Mouse (Mus musculus) MEL (cell line): ENCODE measurements around the gene Hps5. TPM values are rescaled to one million over a fixed set of nuclear protein-coding genes. Genes with fewer than 3 reads are reported as not detected.

Experiments used
- DNase-seq: peaks from one replicate; pipeline ENCODE4 v3.0.0; 2011; ENCODE audit warnings: low read depth, low spot score
- H3K27ac ChIP-seq: 2 replicates; pipeline ENCODE4 v1.5.1; 2012; ENCODE audit warnings: low read depth, mild to moderate bottlenecking, control low read depth, low read length, moderate library complexity; ENCODE audit not compliant: control insufficient read depth
- H3K27me3 ChIP-seq, 2 experiments: fragments of 150-350 bp in 1 of 2; sonication (generic) in 1 of 2; 2 replicates each; pipeline ENCODE4 v1.6.1; 2012; ENCODE audit warnings: low read length in 2 of 2, mild to moderate bottlenecking in 2 of 2, improper control_type of control experiment in 1 of 2, moderate library complexity in 1 of 2; ENCODE audit not compliant: insufficient read depth in 2 of 2, control insufficient read depth in 1 of 2
- H3K36me3 ChIP-seq, 2 experiments: 2 replicates each; pipeline ENCODE4 v1.6.1; 2012 to 2014; ENCODE audit warnings: low read length in 2 of 2, improper control_type of control experiment in 1 of 2, inconsistent platforms in 1 of 2, mild to moderate bottlenecking in 1 of 2; ENCODE audit not compliant: insufficient read depth in 2 of 2, control insufficient read depth in 1 of 2
- H3K4me1 ChIP-seq, 2 experiments: fragments of 150-350 bp in 1 of 2; sonication (generic) in 1 of 2; 2 replicates each; pipeline ENCODE4 v1.6.1; 2012; ENCODE audit warnings: low read length in 2 of 2, improper control_type of control experiment in 1 of 2, mild to moderate bottlenecking in 1 of 2; ENCODE audit not compliant: insufficient read depth in 2 of 2, control insufficient read depth in 1 of 2
- H3K4me3 ChIP-seq, 2 experiments: fragments of 150-350 bp in 1 of 2; sonication (generic) in 1 of 2; 2 replicates each; pipeline ENCODE4 v1.5.1; 2012; ENCODE audit warnings: low read depth in 2 of 2, low read length in 2 of 2, mild to moderate bottlenecking in 2 of 2, moderate library complexity in 2 of 2, control low read depth in 1 of 2, improper control_type of control experiment in 1 of 2; ENCODE audit not compliant: control insufficient read depth in 1 of 2, insufficient read depth in 1 of 2
- H3K79me2 ChIP-seq: 2 replicates; pipeline ENCODE4 v1.6.1; 2012; ENCODE audit warnings: mild to moderate bottlenecking, low read length, moderate library complexity; ENCODE audit not compliant: control insufficient read depth, poor library complexity, insufficient read depth
- H3K9ac ChIP-seq: 2 replicates; pipeline ENCODE4 v1.6.1; 2012; ENCODE audit warnings: low read depth, mild to moderate bottlenecking, control low read depth, low read length, moderate library complexity; ENCODE audit not compliant: control insufficient read depth, poor library complexity, severe bottlenecking
- H3K9me3 ChIP-seq: fragments of 150-350 bp; sonication (generic); replicated peaks from 2 replicates; pipeline ENCODE4 v1.6.1; 2012; ENCODE audit warnings: mild to moderate bottlenecking, low read length, improper control_type of control experiment, moderate library complexity; ENCODE audit not compliant: insufficient read depth
- BHLHE40 ChIP-seq: IDR thresholded peaks from 2 replicates; pipeline ENCODE4 v1.6.1; 2012; ENCODE audit warnings: low read depth, mild to moderate bottlenecking, inconsistent platforms, low read length, improper control_type of control experiment, borderline replicate concordance
- CHD2 ChIP-seq: IDR thresholded peaks from 2 replicates; pipeline ENCODE4 v1.6.1; 2011; ENCODE audit warnings: low read length, improper control_type of control experiment
- ELF1 ChIP-seq: IDR thresholded peaks from 2 replicates; pipeline ENCODE4 v1.6.1; 2014; ENCODE audit warnings: low read depth, mild to moderate bottlenecking, inconsistent platforms, low read length, improper control_type of control experiment, moderate library complexity
- ETS1 ChIP-seq: IDR thresholded peaks from 2 replicates; pipeline ENCODE4 v1.6.1; 2012; ENCODE audit warnings: low read depth, mild to moderate bottlenecking, inconsistent platforms, low read length, improper control_type of control experiment, moderate library complexity
- GATA1 ChIP-seq: IDR thresholded peaks from 2 replicates; pipeline ENCODE4 v1.6.1; 2011; ENCODE audit warnings: low read depth, low read length, improper control_type of control experiment
- HCFC1 ChIP-seq: IDR thresholded peaks from 2 replicates; pipeline ENCODE4 v1.6.1; 2012; ENCODE audit warnings: low read depth, mild to moderate bottlenecking, inconsistent platforms, low read length, improper control_type of control experiment, moderate library complexity
- KAT2A ChIP-seq: conservative IDR thresholded peaks from 2 replicates; pipeline ENCODE4 v1.6.1; 2012; ENCODE audit warnings: low read depth, low read length, improper control_type of control experiment, inconsistent platforms
- MAFK ChIP-seq: IDR thresholded peaks from 2 replicates; pipeline ENCODE4 v1.6.1; 2011; ENCODE audit warnings: low read depth, mild to moderate bottlenecking, low read length, improper control_type of control experiment, borderline replicate concordance
- MAX ChIP-seq: IDR thresholded peaks from 2 replicates; pipeline ENCODE4 v1.6.1; 2011; ENCODE audit warnings: low read length, improper control_type of control experiment
- MEF2A ChIP-seq: IDR thresholded peaks from 2 replicates; pipeline ENCODE4 v1.6.1; 2014; ENCODE audit warnings: low read depth, mild to moderate bottlenecking, inconsistent platforms, low read length, improper control_type of control experiment; ENCODE audit not compliant: poor library complexity, insufficient replicate concordance, severe bottlenecking; ENCODE audit errors: extremely low read depth
- MXI1 ChIP-seq: IDR thresholded peaks from 2 replicates; pipeline ENCODE4 v1.6.1; 2011; ENCODE audit warnings: mild to moderate bottlenecking, low read depth, low read length, improper control_type of control experiment
- MYB ChIP-seq: IDR thresholded peaks from 2 replicates; pipeline ENCODE4 v1.6.1; 2011; ENCODE audit warnings: mild to moderate bottlenecking, low read depth, low read length, improper control_type of control experiment
- MYC ChIP-seq: IDR thresholded peaks from 2 replicates; pipeline ENCODE4 v1.6.1; 2011; ENCODE audit warnings: low read depth, mild to moderate bottlenecking, low read length, improper control_type of control experiment, moderate library complexity
- NELFE ChIP-seq: IDR thresholded peaks from 2 replicates; pipeline ENCODE4 v1.6.1; 2011; ENCODE audit warnings: low read depth, low read length, improper control_type of control experiment
- NRF1 ChIP-seq: IDR thresholded peaks from 2 replicates; pipeline ENCODE4 v1.6.1; 2014; ENCODE audit warnings: low read depth, mild to moderate bottlenecking, inconsistent platforms, low read length, improper control_type of control experiment, moderate library complexity; ENCODE audit not compliant: poor library complexity, insufficient read depth, severe bottlenecking
- POLR2A ChIP-seq, 2 experiments: IDR thresholded peaks; 2 replicates each; pipeline ENCODE4 v1.6.1; 2011 to 2012; ENCODE audit warnings: low read length in 2 of 2, mild to moderate bottlenecking in 2 of 2, control low read depth in 1 of 2, improper control_type of control experiment in 1 of 2, low read depth in 1 of 2, moderate library complexity in 1 of 2; ENCODE audit not compliant: control insufficient read depth in 1 of 2, insufficient read depth in 1 of 2, poor library complexity in 1 of 2
- POLR2AphosphoS2 ChIP-seq: IDR thresholded peaks from 2 replicates; pipeline ENCODE4 v1.6.1; 2011; ENCODE audit warnings: low read length, improper control_type of control experiment
- RCOR1 ChIP-seq: IDR thresholded peaks from 2 replicates; pipeline ENCODE4 v1.6.1; 2012; ENCODE audit warnings: low read depth, mild to moderate bottlenecking, inconsistent platforms, low read length, improper control_type of control experiment
- SIN3A ChIP-seq: IDR thresholded peaks from 2 replicates; pipeline ENCODE4 v1.6.1; 2012; ENCODE audit warnings: low read length, improper control_type of control experiment, inconsistent platforms
- SMC3 ChIP-seq: IDR thresholded peaks from 2 replicates; pipeline ENCODE4 v1.6.1; 2011; ENCODE audit warnings: low read depth, low read length, improper control_type of control experiment
- TCF12 ChIP-seq: IDR thresholded peaks from 2 replicates; pipeline ENCODE4 v1.6.1; 2014; ENCODE audit warnings: low read depth, mild to moderate bottlenecking, inconsistent platforms, low read length, improper control_type of control experiment, moderate library complexity
- UBTF ChIP-seq: IDR thresholded peaks from 2 replicates; pipeline ENCODE4 v1.6.1; 2012; ENCODE audit warnings: low read depth, mild to moderate bottlenecking, inconsistent platforms, low read length, improper control_type of control experiment, moderate library complexity, borderline replicate concordance; ENCODE audit not compliant: insufficient read depth
- USF1 ChIP-seq: IDR thresholded peaks from 2 replicates; pipeline ENCODE4 v1.6.1; 2014; ENCODE audit warnings: low read depth, mild to moderate bottlenecking, inconsistent platforms, low read length, improper control_type of control experiment, moderate library complexity
- USF2 ChIP-seq, 2 experiments: IDR thresholded peaks; 2 replicates each; pipeline ENCODE4 v1.6.1; 2011 to 2012; ENCODE audit warnings: improper control_type of control experiment in 2 of 2, low read length in 2 of 2, borderline replicate concordance in 1 of 2, inconsistent platforms in 1 of 2, low read depth in 1 of 2, mild to moderate bottlenecking in 1 of 2; ENCODE audit not compliant: insufficient read depth in 1 of 2
- ZKSCAN1 ChIP-seq: IDR thresholded peaks from 2 replicates; pipeline ENCODE4 v1.6.1; 2012; ENCODE audit warnings: low read depth, mild to moderate bottlenecking, inconsistent platforms, low read length, improper control_type of control experiment, moderate library complexity
- ZMIZ1 ChIP-seq: IDR thresholded peaks from 2 replicates; pipeline ENCODE4 v1.6.1; 2012; ENCODE audit warnings: low read depth, mild to moderate bottlenecking, inconsistent platforms, low read length, improper control_type of control experiment, moderate library complexity
- ZNF384 ChIP-seq: IDR thresholded peaks from 2 replicates; pipeline ENCODE4 v1.6.1; 2012; ENCODE audit warnings: low read depth, mild to moderate bottlenecking, inconsistent platforms, low read length, improper control_type of control experiment
- polyA plus RNA-seq, 2 experiments: library from polyadenylated mRNA; stranded (reverse) in 1 of 2; unstranded in 1 of 2; fragments of >175 nt in 1 of 2; fragments of >200 nt in 1 of 2; gene quantifications; 2 replicates each; pipeline versions ENCODE4 v1.2.1 to v1.2.4; 2012; ENCODE audit warnings: low replicate concordance in 2 of 2, low read depth in 1 of 2; ENCODE audit not compliant: insufficient read length in 2 of 2, insufficient read depth in 1 of 2, missing spikeins in 1 of 2
- total RNA-seq: library from RNA; depleted of rRNA; stranded (reverse); fragments of 300-350 nt; gene quantifications from 2 replicates; pipeline ENCODE4 v1.2.3, GENCODE M21; 2012

Hps5 gene
- total and polyA plus RNA-seq, 3 experiments = 19.3 to 20.2 TPM; not detected in 1

DNA sequence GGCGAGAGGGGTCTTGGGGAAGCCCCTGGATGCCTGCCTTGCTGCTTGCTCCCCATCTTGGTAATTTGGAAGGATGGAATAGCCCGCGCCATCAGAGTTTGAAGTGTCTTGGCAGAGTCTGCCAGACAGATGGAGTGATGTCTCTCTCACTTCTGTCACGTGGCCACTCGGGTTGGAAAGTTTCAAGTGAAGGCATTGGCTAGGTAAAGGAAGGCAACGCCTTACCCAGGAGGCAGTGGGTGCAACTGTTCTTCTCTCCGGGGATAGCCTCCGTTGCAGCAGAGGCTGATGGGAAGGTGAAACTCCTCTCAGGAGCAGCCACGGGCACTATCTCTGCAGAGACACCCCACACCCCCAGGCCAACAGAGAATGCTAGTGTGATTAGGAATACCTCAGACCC lies 75.4 kb downstream of the Hps5 start:
- DNase-seq = peak; percentile 59
- no peaks in the 10 kb centered on the region for H3K79me2 ChIP-seq
- peaks cover 6 to 12% of the 10 kb centered on the region in 2 experiments for H3K4me1 ChIP-seq
- H3K4me3 ChIP-seq = 0 out of 4 replicates have a peak overlapping the region, but pooled peaks have one; percentile 4
- no peak overlapping the region for H3K27ac ChIP-seq
- H3K36me3 ChIP-seq = no peaks in the 10 kb centered on the region
- H3K9ac ChIP-seq = peak overlapping the region; percentile 27; the same call in 1 of the 2 replicates
- peaks cover 0 to 3% of the 10 kb centered on the region in 2 experiments; a peak in 1 of 4 replicates for H3K27me3 ChIP-seq
- no peaks in the 10 kb centered on the region for H3K9me3 ChIP-seq
- TF ChIP-seq SIN3A (peak; percentile 23; the same call in 1 of the 2 replicates), TCF12 (0 out of 2 replicates have a peak, but pooled peaks have one; percentile 5), HCFC1 (no peak), MXI1 (no peak), USF2 (IDR thresholded peaks at IDR 0.05; ENCODE audit: borderline replicate concordance in 1 of 2, insufficient read depth in 1 of 2, low read depth in 1 of 2, low read length in 2 of 2) (peak in 1 of 2 experiments; percentile 66; a peak in 2 of 4 replicates), GATA1 (no peak), ZMIZ1 (no peak), CHD2 (no peak), RCOR1 (no peak), BHLHE40 (no peak), MYC (no peak), USF1 (peak; percentile 93), ZKSCAN1 (no peak), KAT2A (no peak), NELFE (0 out of 2 replicates have a peak, but pooled peaks have one; percentile 37), ETS1 (no peak), POLR2A (IDR thresholded peaks at IDR 0.05; ENCODE audit: control insufficient read depth in 1 of 2, insufficient read depth in 1 of 2, low read depth in 1 of 2, low read length in 2 of 2, poor library complexity in 1 of 2) (peak in 1 of 2 experiments; percentile 44; a peak in 1 of 4 replicates), ZNF384 (no peak), POLR2AphosphoS2 (no peak), MYB (no peak), MAX (peak; percentile 69; the same call in 1 of the 2 replicates), MEF2A (no peak), NRF1 (no peak), SMC3 (no peak), MAFK (no peak), ELF1 (no peak), UBTF (no peak)
- TF ChIP-seq, all 39 proteins: peak for 7
